Mouse (Mus musculus): ENCODE results near the gene Il1rl1.

DNA sequence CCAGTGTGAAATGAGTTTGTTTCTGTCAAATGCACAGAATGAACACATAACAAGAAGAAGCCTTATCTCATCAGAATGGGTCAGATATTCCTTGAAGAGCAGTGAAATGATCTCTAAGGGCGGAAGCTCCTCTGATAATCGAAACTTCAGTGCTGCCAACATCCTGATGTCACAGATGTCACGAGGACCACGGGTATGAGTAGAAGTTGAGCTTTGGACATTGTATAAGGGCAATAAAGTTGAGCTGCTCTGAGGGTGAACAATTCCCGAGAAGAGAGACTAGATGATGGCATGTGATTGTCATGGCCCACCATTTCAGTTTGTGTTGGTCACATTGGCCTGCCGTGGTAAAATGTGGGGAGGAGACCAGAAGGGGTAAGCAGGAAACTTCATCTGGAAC is 5.5 kb upstream of the Il1rl1 start:
- TF ChIP-seq CTCF (IDR thresholded peaks at IDR 0.05; ENCODE audit: low read depth, low read length) = no peak
- TF ChIP-seq POLR2A (IDR thresholded peaks at IDR 0.05; ENCODE audit: extremely low read depth, insufficient read depth, low read length) = no peak

Measured in liver, adult 2 months (tissue).